Mouse (Mus musculus) CH12.LX (cell line): Measurements from ENCODE around the gene Arhgap28. TPM values are rescaled to one million over a fixed set of nuclear protein-coding genes. Genes with fewer than 3 reads are reported as not detected.

Source experiments
- DNase-seq: peaks from one replicate; pipeline ENCODE4 v3.0.0-alpha.2; 2013; ENCODE audit errors: extremely low read depth
- H3K27ac ChIP-seq: 2 replicates; pipeline ENCODE4 v1.5.1; 2012; ENCODE audit warnings: low read depth, mild to moderate bottlenecking, control low read depth, moderate library complexity; ENCODE audit not compliant: insufficient read depth
- H3K27me3 ChIP-seq: replicated peaks from 2 replicates; pipeline ENCODE3; 2012; ENCODE audit warnings: inconsistent platforms
- H3K36me3 ChIP-seq, 2 experiments: replicated peaks in 1 of 2; 2 replicates each; pipeline versions ENCODE3 to v1.6.1; 2012; ENCODE audit warnings: inconsistent platforms in 1 of 2, low read length in 1 of 2, mild to moderate bottlenecking in 1 of 2, mixed read lengths in 1 of 2, moderate library complexity in 1 of 2; ENCODE audit not compliant: control insufficient read depth in 1 of 2, insufficient read depth in 1 of 2
- H3K4me1 ChIP-seq, 2 experiments: 2 replicates each; pipeline ENCODE4 v1.6.1; 2012; ENCODE audit warnings: inconsistent platforms in 1 of 2, moderate library complexity in 1 of 2; ENCODE audit not compliant: insufficient read depth in 2 of 2, control insufficient read depth in 1 of 2
- H3K4me2 ChIP-seq: 2 replicates; pipeline ENCODE4 v1.6.1; 2012; ENCODE audit warnings: low read depth, mild to moderate bottlenecking, control low read depth; ENCODE audit not compliant: poor library complexity, insufficient read depth, severe bottlenecking
- H3K4me3 ChIP-seq, 3 experiments: fragments of 150-350 bp in 1 of 3; sonication (generic) in 1 of 3; replicated peaks in 1 of 3; 2 replicates each; pipeline versions ENCODE3 to v1.5.1; 2011 to 2012; ENCODE audit warnings: low read depth in 2 of 3, low read length in 2 of 3, mild to moderate bottlenecking in 2 of 3, moderate library complexity in 2 of 3, control low read depth in 1 of 3, improper control_type of control experiment in 1 of 3, inconsistent platforms in 1 of 3, mixed read lengths in 1 of 3; ENCODE audit not compliant: poor library complexity in 1 of 3
- H3K79me2 ChIP-seq: replicated peaks from 2 replicates; pipeline ENCODE4 v1.6.1; 2012; ENCODE audit warnings: mild to moderate bottlenecking, moderate library complexity; ENCODE audit not compliant: control insufficient read depth, poor library complexity, insufficient read depth, severe bottlenecking; ENCODE audit errors: extremely low read depth
- H3K9ac ChIP-seq: 2 replicates; pipeline ENCODE4 v1.6.1; 2012; ENCODE audit warnings: low read depth, mild to moderate bottlenecking, control low read depth, moderate library complexity; ENCODE audit not compliant: insufficient read depth
- H3K9me3 ChIP-seq: replicated peaks from 2 replicates; pipeline ENCODE3; 2012; ENCODE audit warnings: low read length, inconsistent platforms, mixed read lengths
- CHD1 ChIP-seq: IDR thresholded peaks from 2 replicates; pipeline ENCODE4 v1.6.1; 2012; ENCODE audit warnings: low read depth, low read length, improper control_type of control experiment, inconsistent platforms
- CHD2 ChIP-seq: IDR thresholded peaks from 2 replicates; pipeline ENCODE4 v1.6.1; 2011; ENCODE audit warnings: low read length, improper control_type of control experiment
- ELF1 ChIP-seq: IDR thresholded peaks from 2 replicates; pipeline ENCODE4 v1.6.1; 2014; ENCODE audit warnings: low read depth, mild to moderate bottlenecking, inconsistent platforms, low read length, improper control_type of control experiment
- EP300 ChIP-seq: IDR thresholded peaks from 2 replicates; pipeline ENCODE4 v1.6.1; 2011; ENCODE audit warnings: low read length, improper control_type of control experiment
- KAT2A ChIP-seq: IDR thresholded peaks from 2 replicates; pipeline ENCODE4 v1.6.1; 2012; ENCODE audit warnings: low read length, improper control_type of control experiment, inconsistent platforms; ENCODE audit not compliant: insufficient replicate concordance
- MEF2A ChIP-seq: IDR thresholded peaks from 2 replicates; pipeline ENCODE4 v1.6.1; 2014; ENCODE audit warnings: low read depth, mild to moderate bottlenecking, inconsistent platforms, low read length, improper control_type of control experiment, borderline replicate concordance
- MXI1 ChIP-seq: IDR thresholded peaks from 2 replicates; pipeline ENCODE4 v1.6.1; 2011; ENCODE audit warnings: mild to moderate bottlenecking, low read depth, low read length, improper control_type of control experiment
- MYC ChIP-seq: IDR thresholded peaks from 2 replicates; pipeline ENCODE4 v1.6.1; 2011; ENCODE audit warnings: low read depth, mild to moderate bottlenecking, improper control_type of control experiment, low read length
- NELFE ChIP-seq: IDR thresholded peaks from 2 replicates; pipeline ENCODE4 v1.6.1; 2011; ENCODE audit warnings: low read depth, low read length, improper control_type of control experiment
- POLR2A ChIP-seq: IDR thresholded peaks from 2 replicates; pipeline ENCODE4 v1.6.1; 2011; ENCODE audit warnings: low read depth, mild to moderate bottlenecking, improper control_type of control experiment, low read length
- POLR2AphosphoS2 ChIP-seq: IDR thresholded peaks from 2 replicates; pipeline ENCODE4 v1.6.1; 2011; ENCODE audit warnings: low read depth, low read length, improper control_type of control experiment
- SIN3A ChIP-seq: IDR thresholded peaks from 2 replicates; pipeline ENCODE4 v1.6.1; 2012; ENCODE audit warnings: low read length, improper control_type of control experiment, inconsistent platforms
- TBP ChIP-seq: conservative IDR thresholded peaks from 2 replicates; pipeline ENCODE4 v1.6.1; 2011; ENCODE audit warnings: low read depth, low read length, improper control_type of control experiment
- TCF12 ChIP-seq: IDR thresholded peaks from 2 replicates; pipeline ENCODE4 v1.6.1; 2014; ENCODE audit warnings: low read depth, mild to moderate bottlenecking, inconsistent platforms, low read length, improper control_type of control experiment
- USF2 ChIP-seq: conservative IDR thresholded peaks from 2 replicates; pipeline ENCODE4 v1.6.1; 2011; ENCODE audit warnings: low read depth, low read length, improper control_type of control experiment
- ZC3H11A ChIP-seq: IDR thresholded peaks from 2 replicates; pipeline ENCODE4 v1.6.1; 2012; ENCODE audit warnings: low read depth, mild to moderate bottlenecking, inconsistent platforms, low read length, improper control_type of control experiment
- ZKSCAN1 ChIP-seq: IDR thresholded peaks from 2 replicates; pipeline ENCODE4 v1.6.1; 2012; ENCODE audit warnings: low read depth, inconsistent platforms, low read length, improper control_type of control experiment, borderline replicate concordance
- ZNF384 ChIP-seq: IDR thresholded peaks from 2 replicates; pipeline ENCODE4 v1.6.1; 2012; ENCODE audit warnings: low read depth, low read length, improper control_type of control experiment, inconsistent platforms
- dilution Hi-C: fragments of 300-500 bp; cut with MboI; formaldehyde crosslinking; loops from 2 replicates; pipeline ENCODE4 v1.14.3; 2020; ENCODE audit warnings: low sequenced_read_pairs; ENCODE audit not compliant: extremely low pct_unique_long_range_greater_than_20kb, extremely low pct_ligation_motif_present
- in situ Hi-C: fragments of 300-500 bp; cut with MboI; formaldehyde crosslinking; loops from 3 replicates; pipeline ENCODE4 v1.14.3; 2019; ENCODE audit warnings: low sequenced_read_pairs, low pct_ligation_motif_present, low pct_unique_long_range_greater_than_20kb, mixed read lengths
- polyA plus RNA-seq: library from polyadenylated mRNA; unstranded; fragments of >175 nt; gene quantifications from 2 replicates; pipeline ENCODE4 v1.2.1, GENCODE M21; 2012; ENCODE audit warnings: low read depth; ENCODE audit not compliant: insufficient read length
- total RNA-seq, 2 experiments: library from RNA; depleted of rRNA; stranded (reverse); fragments of 300-350 nt in 1 of 2; fragments of >200 nt in 1 of 2; gene quantifications; 2 replicates each; pipeline ENCODE4 v1.2.3; 2012 to 2014

Arhgap28 gene
- total and polyA plus RNA-seq, 3 experiments, result not detected

GRCm38 (mm10) chr17:67815720-67816119, 188.2 kb downstream of the Arhgap28 start:
- Histone ChIP-seq H3K4me1 (no peaks in the 10 kb centered on the region), H3K36me3 (no peaks in the 10 kb centered on the region), H3K27ac (no peak overlapping the region), H3K27me3 (no peaks in the 10 kb centered on the region), H3K4me3 (no peak overlapping the region), H3K4me2 (no peak overlapping the region), H3K9me3 (peaks cover 93% of the 10 kb centered on the region), H3K9ac (no peak overlapping the region), H3K79me2 (no peaks in the 10 kb centered on the region)
- in situ Hi-C loops (no loop called here), dilution Hi-C loops (no loop called here)
- TF ChIP-seq TBP (no peak), ZC3H11A (no peak), MYC (no peak), USF2 (no peak), SIN3A (no peak), EP300 (no peak), MXI1 (no peak), ELF1 (no peak), ZKSCAN1 (no peak), NELFE (no peak), ZNF384 (no peak), TCF12 (no peak), MEF2A (no peak)
- no peak for DNase-seq

- no peak for TF ChIP-seq POLR2AphosphoS2
- no peak for TF ChIP-seq KAT2A
- TF ChIP-seq POLR2A, result no peak
- TF ChIP-seq CHD1, result no peak
- no peak for TF ChIP-seq SIN3A
- TF ChIP-seq ZNF384, result no peak
- no peak for TF ChIP-seq CHD2
- no peaks in the 10 kb centered on the region for H3K27me3 ChIP-seq
- no peaks in the 10 kb centered on the region for H3K79me2 ChIP-seq
- in situ Hi-C loops, result no loop called here
- no peak overlapping the region for H3K9ac ChIP-seq
- no peak overlapping the region for H3K27ac ChIP-seq
- no peaks in the 10 kb centered on the region for H3K4me1 ChIP-seq
- no peak overlapping the region for H3K4me2 ChIP-seq
- peaks cover 95% of the 10 kb centered on the region for H3K9me3 ChIP-seq
- no peak overlapping the region for H3K4me3 ChIP-seq
- H3K36me3 ChIP-seq, result no peaks in the 10 kb centered on the region
- dilution Hi-C loops, result no loop called here
- DNase-seq, result no peak
These were observed 190.3 kb downstream of the Arhgap28 start for GRCm38 (mm10) chr17:67813666-67814065.
